Mouse (Mus musculus): ENCODE data around the gene Slc29a3. TPM values are rescaled to one million over a fixed set of nuclear protein-coding genes. Genes with fewer than 3 reads are reported as not detected.

Slc29a3 gene
- polyA plus RNA-seq, 1 experiment = 9.9 TPM

DNA sequence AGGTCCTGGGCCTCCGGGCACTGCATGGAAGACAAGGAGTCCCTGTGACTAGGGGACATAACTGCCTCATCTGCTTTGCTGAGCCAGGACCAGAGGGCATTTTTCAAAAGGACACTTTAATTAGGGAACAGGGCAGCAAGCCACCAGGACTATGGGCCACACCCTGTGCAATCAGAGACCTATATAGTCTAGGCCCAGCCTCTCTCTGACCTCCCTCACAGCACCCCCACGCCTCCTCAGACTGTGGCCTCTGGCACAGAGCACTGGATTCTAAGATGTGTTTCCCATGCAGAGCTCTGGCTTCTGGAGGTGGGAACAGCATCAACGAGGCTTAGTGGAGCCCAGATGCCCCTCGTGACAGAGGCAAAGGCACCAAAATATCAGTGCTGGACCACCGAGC is 43.4 kb upstream of the Slc29a3 start:
- Histone ChIP-seq H3K4me3 (replicated peaks; ENCODE audit: insufficient read depth, low read depth, low read length) (no peak overlapping the region), H3K27ac (ENCODE audit: insufficient read depth, low read length) (no peak overlapping the region), H3K27me3 (ENCODE audit: control insufficient read depth, insufficient read depth, low read length) (no peaks in the 10 kb centered on the region), H3K4me1 (ENCODE audit: control insufficient read depth, insufficient read depth, low read length) (peaks cover 80% of the 10 kb centered on the region)
- 44% methylated on average over 5 of the region's 5 CpGs for WGBS
- DNase-seq = no peak
- no peak for TF ChIP-seq POLR2A (IDR thresholded peaks at IDR 0.05; ENCODE audit: borderline replicate concordance, insufficient read depth, low read length)
- no peak for TF ChIP-seq CTCF (IDR thresholded peaks at IDR 0.05; ENCODE audit: borderline replicate concordance, insufficient read depth, low read depth, low read length)

DNA sequence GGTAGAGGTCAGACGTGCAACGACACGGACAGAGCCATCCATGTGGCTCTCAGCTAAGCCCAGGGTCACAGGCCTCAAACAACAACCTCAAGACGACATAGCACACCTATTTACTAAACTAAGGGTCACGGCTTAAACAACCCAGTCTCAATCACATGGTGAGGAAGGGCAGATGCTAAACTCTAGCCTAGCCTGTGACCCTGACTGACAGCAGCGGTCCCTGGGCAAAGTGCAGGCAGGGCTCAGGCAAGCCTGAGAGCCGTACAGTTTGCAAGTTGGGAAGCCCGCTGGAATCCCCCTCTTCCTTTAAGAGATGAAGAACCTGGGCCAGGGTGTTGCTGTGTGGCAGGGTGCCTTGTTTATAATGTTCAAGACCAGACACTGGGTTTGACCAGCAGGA is 42.2 kb upstream of the Slc29a3 start:
- Histone ChIP-seq H3K27ac (ENCODE audit: insufficient read depth, low read length) (no peak overlapping the region), H3K4me1 (ENCODE audit: control insufficient read depth, insufficient read depth, low read length) (peaks cover 74% of the 10 kb centered on the region), H3K4me3 (replicated peaks; ENCODE audit: insufficient read depth, low read depth, low read length) (no peak overlapping the region), H3K27me3 (ENCODE audit: control insufficient read depth, insufficient read depth, low read length) (no peaks in the 10 kb centered on the region)
- 59% methylated on average over 8 of the region's 8 CpGs for WGBS
- no peak for DNase-seq
- no peak for TF ChIP-seq CTCF (IDR thresholded peaks at IDR 0.05; ENCODE audit: borderline replicate concordance, insufficient read depth, low read depth, low read length)
- TF ChIP-seq POLR2A (IDR thresholded peaks at IDR 0.05; ENCODE audit: borderline replicate concordance, insufficient read depth, low read length) = no peak

DNA sequence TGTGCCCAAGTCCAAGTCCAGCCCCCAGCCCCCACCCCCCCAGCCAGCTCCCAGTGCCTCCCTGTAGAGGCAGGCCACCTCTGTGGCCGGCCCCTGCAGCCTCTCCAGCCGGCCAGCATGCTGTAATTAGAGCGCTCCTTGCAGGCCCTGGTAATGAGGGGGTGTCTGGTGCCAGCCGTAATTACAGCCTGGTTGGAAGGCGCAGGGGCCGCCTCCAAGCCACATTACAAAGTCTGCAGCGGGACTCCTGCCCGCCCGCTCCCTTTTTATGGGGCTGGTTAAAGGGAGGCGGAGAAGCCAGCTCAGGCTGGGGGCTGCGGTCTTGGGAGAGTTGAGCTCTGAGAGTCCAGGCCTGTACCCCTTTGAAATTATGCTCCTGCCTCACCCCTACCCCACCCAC is 41.8 kb upstream of the Slc29a3 start:
- no peak for DNase-seq
- Histone ChIP-seq H3K4me3 (replicated peaks; ENCODE audit: insufficient read depth, low read depth, low read length) (no peak overlapping the region), H3K4me1 (ENCODE audit: control insufficient read depth, insufficient read depth, low read length) (peaks cover 70% of the 10 kb centered on the region), H3K27ac (ENCODE audit: insufficient read depth, low read length) (no peak overlapping the region), H3K27me3 (ENCODE audit: control insufficient read depth, insufficient read depth, low read length) (no peaks in the 10 kb centered on the region)
- no peak for TF ChIP-seq POLR2A (IDR thresholded peaks at IDR 0.05; ENCODE audit: borderline replicate concordance, insufficient read depth, low read length)
- TF ChIP-seq CTCF (IDR thresholded peaks at IDR 0.05; ENCODE audit: borderline replicate concordance, insufficient read depth, low read depth, low read length) = no peak
- 39% methylated on average over 11 of the region's 11 CpGs for WGBS

DNA sequence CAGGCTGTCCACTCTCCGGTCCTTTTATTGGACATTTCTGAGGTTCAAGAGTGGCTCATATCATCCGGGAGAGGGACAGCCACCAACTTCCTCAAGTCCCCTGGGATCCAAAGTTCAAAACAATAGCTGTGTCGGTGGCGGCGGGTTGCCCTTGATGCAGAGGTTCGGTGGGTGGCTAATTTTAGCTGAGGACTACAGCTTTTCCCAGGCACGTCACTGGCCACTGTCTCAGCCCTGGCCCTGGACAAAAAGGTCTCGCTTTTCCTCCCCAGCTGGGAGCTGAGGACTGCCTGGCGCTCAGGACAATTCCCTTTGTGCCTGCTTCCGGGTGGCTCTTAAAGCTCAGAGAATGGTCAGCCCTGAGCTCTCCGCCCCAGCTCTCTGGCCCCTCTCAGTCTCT is 40.2 kb upstream of the Slc29a3 start:
- Histone ChIP-seq H3K27me3 (ENCODE audit: control insufficient read depth, insufficient read depth, low read length) (no peaks in the 10 kb centered on the region), H3K4me1 (ENCODE audit: control insufficient read depth, insufficient read depth, low read length) (peaks cover 68% of the 10 kb centered on the region), H3K4me3 (replicated peaks; ENCODE audit: insufficient read depth, low read depth, low read length) (no peak overlapping the region), H3K27ac (ENCODE audit: insufficient read depth, low read length) (no peak overlapping the region)
- TF ChIP-seq POLR2A (IDR thresholded peaks at IDR 0.05; ENCODE audit: borderline replicate concordance, insufficient read depth, low read length) (no peak), CTCF (IDR thresholded peaks at IDR 0.05; ENCODE audit: borderline replicate concordance, insufficient read depth, low read depth, low read length) (no peak)
- WGBS = 37% methylated on average over 11 of the region's 11 CpGs
- DNase-seq = no peak

DNA sequence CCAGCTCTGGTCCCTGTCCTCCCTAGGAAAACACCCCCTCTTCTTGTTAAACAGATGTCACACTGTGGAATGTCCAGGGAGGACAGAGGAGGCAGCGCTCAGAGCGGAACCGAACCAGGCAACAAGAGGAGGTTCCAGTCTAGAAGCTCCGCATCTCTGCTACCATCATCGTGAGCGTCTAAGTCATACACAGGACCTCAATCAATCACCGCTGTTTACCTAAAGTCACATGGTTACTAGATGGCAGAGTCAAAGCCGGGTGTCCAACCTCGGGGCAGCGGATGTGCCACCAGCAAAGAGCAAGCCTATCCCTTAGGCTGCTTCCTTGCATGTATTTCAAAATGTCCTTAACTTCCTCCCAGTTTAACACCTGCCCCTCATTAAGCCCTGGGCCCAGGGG is 39.8 kb upstream of the Slc29a3 start:
- Histone ChIP-seq H3K4me1 (ENCODE audit: control insufficient read depth, insufficient read depth, low read length) (peaks cover 70% of the 10 kb centered on the region), H3K27ac (ENCODE audit: insufficient read depth, low read length) (no peak overlapping the region), H3K4me3 (replicated peaks; ENCODE audit: insufficient read depth, low read depth, low read length) (no peak overlapping the region), H3K27me3 (ENCODE audit: control insufficient read depth, insufficient read depth, low read length) (no peaks in the 10 kb centered on the region)
- TF ChIP-seq CTCF (IDR thresholded peaks at IDR 0.05; ENCODE audit: borderline replicate concordance, insufficient read depth, low read depth, low read length) = no peak
- TF ChIP-seq POLR2A (IDR thresholded peaks at IDR 0.05; ENCODE audit: borderline replicate concordance, insufficient read depth, low read length) = no peak
- WGBS = 53% methylated on average over 10 of the region's 10 CpGs
- no peak for DNase-seq

DNA sequence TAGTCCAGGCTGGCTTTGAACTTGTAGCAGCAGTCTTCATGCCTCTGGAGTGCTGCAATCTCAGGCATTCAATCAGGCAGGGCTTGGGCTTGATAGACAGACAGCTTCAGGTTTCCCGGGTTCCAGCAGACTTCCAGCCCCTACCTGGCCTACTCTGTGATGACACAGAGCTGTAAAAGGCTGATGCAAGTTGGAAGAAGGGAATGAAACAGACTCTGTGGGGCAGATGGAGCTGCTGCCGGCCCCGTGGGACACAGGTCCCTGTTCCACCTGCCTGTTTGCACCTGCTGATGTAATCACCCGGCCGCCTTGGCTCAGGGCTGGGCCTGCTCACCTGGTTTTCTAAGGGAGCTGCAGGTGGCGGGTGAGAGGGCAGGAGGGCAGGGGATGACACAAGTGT is 38.3 kb upstream of the Slc29a3 start:
- no peak for DNase-seq
- TF ChIP-seq CTCF (IDR thresholded peaks at IDR 0.05; ENCODE audit: borderline replicate concordance, insufficient read depth, low read depth, low read length) = no peak
- TF ChIP-seq POLR2A (IDR thresholded peaks at IDR 0.05; ENCODE audit: borderline replicate concordance, insufficient read depth, low read length) = no peak
- Histone ChIP-seq H3K4me3 (replicated peaks; ENCODE audit: insufficient read depth, low read depth, low read length) (no peak overlapping the region), H3K4me1 (ENCODE audit: control insufficient read depth, insufficient read depth, low read length) (peaks cover 70% of the 10 kb centered on the region), H3K27me3 (ENCODE audit: control insufficient read depth, insufficient read depth, low read length) (no peaks in the 10 kb centered on the region), H3K27ac (ENCODE audit: insufficient read depth, low read length) (no peak overlapping the region)
- WGBS = 33% methylated on average over 6 of the region's 6 CpGs

DNA sequence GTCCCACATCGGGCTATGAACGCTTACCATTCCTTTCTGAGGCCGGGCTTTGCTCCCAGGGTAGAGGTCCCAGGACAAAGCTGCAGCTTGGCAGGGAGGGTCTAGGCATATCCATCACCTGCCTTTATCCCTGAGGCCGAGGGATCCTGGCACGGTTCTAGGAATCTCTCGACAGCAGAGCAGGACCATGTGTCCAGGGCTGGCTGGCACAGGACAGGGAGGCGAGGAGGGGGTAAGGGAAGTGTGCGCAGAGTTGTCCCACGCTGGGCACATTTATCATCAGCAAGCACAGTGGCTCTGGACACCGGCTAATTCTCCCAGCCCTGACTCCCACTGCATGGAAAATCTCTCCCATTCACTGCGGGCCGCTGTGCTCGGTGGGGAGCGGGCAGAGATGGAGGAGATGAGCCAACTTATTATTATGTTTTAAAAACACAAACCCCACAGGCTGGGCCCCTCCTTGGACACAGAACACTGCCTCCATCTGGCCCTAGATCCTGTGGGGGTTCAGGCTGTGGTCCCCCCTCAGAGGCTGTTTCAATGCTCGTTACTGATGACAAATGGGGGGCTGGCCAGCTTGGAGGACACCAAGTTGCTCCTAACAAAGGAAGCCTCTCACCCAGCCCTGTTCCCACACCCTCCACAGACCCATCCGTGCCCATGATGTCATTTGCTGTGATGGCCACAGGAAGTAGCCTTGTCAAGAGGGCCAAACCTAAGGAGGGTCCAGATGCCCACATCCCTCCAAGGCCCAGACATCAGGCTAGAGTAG is 34.9 kb upstream of the Slc29a3 start:
- TF ChIP-seq CTCF (IDR thresholded peaks at IDR 0.05; ENCODE audit: borderline replicate concordance, insufficient read depth, low read depth, low read length) = no peak
- no peak for TF ChIP-seq POLR2A (IDR thresholded peaks at IDR 0.05; ENCODE audit: borderline replicate concordance, insufficient read depth, low read length)
- peaks cover 66% of the 10 kb centered on the region for H3K4me1 ChIP-seq (ENCODE audit: control insufficient read depth, insufficient read depth, low read length)
- no peaks in the 10 kb centered on the region for H3K27me3 ChIP-seq (ENCODE audit: control insufficient read depth, insufficient read depth, low read length)
- H3K27ac ChIP-seq (ENCODE audit: insufficient read depth, low read length) = peak overlapping the region; percentile 43; the same call in 1 of the 2 replicates
- H3K4me3 ChIP-seq (replicated peaks; ENCODE audit: insufficient read depth, low read depth, low read length) = no peak overlapping the region
- peak in 1 of 2 experiments; percentile 57 for DNase-seq
- WGBS = 10% methylated on average over 16 of the region's 16 CpGs

DNA sequence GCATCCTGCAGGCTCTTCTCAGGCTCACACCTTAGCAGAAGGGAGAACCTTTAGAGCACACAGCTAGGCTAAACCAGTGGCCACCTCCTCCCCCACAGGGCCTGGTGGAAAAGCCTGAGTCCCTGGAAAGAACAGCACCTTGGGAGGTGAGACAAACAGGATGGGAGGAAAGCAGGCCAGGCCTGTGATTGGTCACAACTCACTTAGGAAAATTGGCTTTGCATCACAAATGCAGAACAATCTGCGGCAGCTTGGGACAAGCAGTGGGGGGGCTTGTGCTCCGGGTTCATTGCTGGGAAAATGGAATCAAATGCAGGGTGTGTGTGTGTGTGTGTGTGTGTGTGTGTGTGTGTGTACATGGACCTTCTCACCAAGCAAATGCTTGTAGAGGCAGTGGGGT is 31.0 kb upstream of the Slc29a3 start:
- TF ChIP-seq POLR2A (IDR thresholded peaks at IDR 0.05; ENCODE audit: borderline replicate concordance, insufficient read depth, low read length) (no peak), CTCF (IDR thresholded peaks at IDR 0.05; ENCODE audit: borderline replicate concordance, insufficient read depth, low read depth, low read length) (no peak)
- H3K4me1 ChIP-seq (ENCODE audit: control insufficient read depth, insufficient read depth, low read length) = peaks cover 60% of the 10 kb centered on the region
- DNase-seq = peak; percentile 56 to 75
- H3K4me3 ChIP-seq (replicated peaks; ENCODE audit: insufficient read depth, low read depth, low read length) = no peak overlapping the region
- H3K27me3 ChIP-seq (ENCODE audit: control insufficient read depth, insufficient read depth, low read length) = no peaks in the 10 kb centered on the region
- peak overlapping the region; percentile 24 for H3K27ac ChIP-seq (ENCODE audit: insufficient read depth, low read length)
- WGBS = 4% methylated on average over 2 of the region's 2 CpGs
